Mouse (Mus musculus) G1E (cell line): ENCODE data around the gene Rbbp6. TPM values are rescaled to one million over a fixed set of nuclear protein-coding genes. Genes with fewer than 3 reads are reported as not detected.

Experiments
- ATAC-seq: 2 replicates; pipeline ENCODE4 v1.8.0; 2016; ENCODE audit warnings: mild to moderate bottlenecking; ENCODE audit not compliant: insufficient number of reproducible peaks, poor library complexity, low FRiP score, severe bottlenecking; ENCODE audit errors: extremely low read depth
- DNase-seq: peaks from one replicate; pipeline ENCODE4 v3.0.0; 2012; ENCODE audit warnings: low spot score
- H3K27me3 ChIP-seq: 2 replicates; pipeline ENCODE4 v1.6.1; 2012; ENCODE audit warnings: mild to moderate bottlenecking, low read length, inconsistent platforms; ENCODE audit not compliant: insufficient read depth
- H3K36me3 ChIP-seq: replicated peaks from 2 replicates; pipeline ENCODE3; 2012; ENCODE audit warnings: mild to moderate bottlenecking, inconsistent platforms
- H3K4me1 ChIP-seq: 2 replicates; pipeline ENCODE4 v1.6.1; 2012; ENCODE audit warnings: low read depth, low read length, inconsistent platforms, mixed read lengths; ENCODE audit not compliant: insufficient read depth
- H3K4me3 ChIP-seq: 2 replicates; pipeline ENCODE4 v1.5.1; 2012; ENCODE audit warnings: low read depth, mild to moderate bottlenecking, inconsistent platforms, low read length, moderate library complexity, mixed read lengths
- H3K9me3 ChIP-seq: replicated peaks from 2 replicates; pipeline ENCODE4 v1.6.1; 2012; ENCODE audit warnings: inconsistent platforms
- CTCF ChIP-seq: IDR thresholded peaks from 2 replicates; pipeline ENCODE4 v1.5.1; 2012; ENCODE audit warnings: low read depth, low read length, inconsistent platforms, mixed read lengths
- GATA1 ChIP-seq: IDR thresholded peaks from 2 replicates; pipeline ENCODE4 v1.6.1; 2012; ENCODE audit warnings: borderline replicate concordance, low read length, inconsistent platforms, mixed read lengths
- GATA2 ChIP-seq: IDR thresholded peaks from 2 replicates; pipeline ENCODE4 v1.6.1; 2012; ENCODE audit warnings: low read depth, low read length, inconsistent platforms, borderline replicate concordance
- POLR2AphosphoS5 ChIP-seq: IDR thresholded peaks from 2 replicates; pipeline ENCODE4 v1.6.1; 2012; ENCODE audit warnings: low read depth, low read length, inconsistent platforms; ENCODE audit not compliant: insufficient replicate concordance
- TAL1 ChIP-seq: conservative IDR thresholded peaks from 2 replicates; pipeline ENCODE4 v1.6.1; 2012; ENCODE audit warnings: low read depth, low read length, inconsistent platforms, mixed read lengths
- polyA plus RNA-seq: library from polyadenylated mRNA; stranded (reverse); fragments of >175 nt; gene quantifications from 2 replicates; pipeline ENCODE4 v1.2.3, GENCODE M21; 2012
- total RNA-seq, 2 experiments: library from RNA; stranded (forward) in 1 of 2; stranded (reverse) in 1 of 2; fragments of 200-1000 nt in 1 of 2; fragments of >200 nt in 1 of 2; fragmentation: Nextera tagmentation in 1 of 2; gene quantifications; 2 replicates each; pipeline ENCODE4 v1.2.3; 2014 to 2017

Gene Rbbp6
- total and polyA plus RNA-seq, 3 experiments = 48.2 to 311 (median 73.8) TPM

GRCm38 (mm10) chr7:123035314-123035713, 69.8 kb downstream of the Rbbp6 start:
- ATAC-seq = no peak
- no peaks in the 10 kb centered on the region for H3K4me1 ChIP-seq
- no peaks in the 10 kb centered on the region for H3K36me3 ChIP-seq
- peaks cover 15% of the 10 kb centered on the region for H3K27me3 ChIP-seq
- H3K9me3 ChIP-seq = no peaks in the 10 kb centered on the region
- H3K4me3 ChIP-seq = no peak overlapping the region
- no peak for DNase-seq
- TF ChIP-seq GATA1 (no peak), POLR2AphosphoS5 (no peak), CTCF (no peak), TAL1 (no peak), GATA2 (no peak)

GRCm38 (mm10) chr7:123039302-123039701, 73.8 kb downstream of the Rbbp6 start:
- no peak for ATAC-seq
- no peak for TF ChIP-seq GATA2
- TF ChIP-seq CTCF = peak; percentile 25; the same call in 1 of the 2 replicates
- TF ChIP-seq POLR2AphosphoS5 = no peak
- no peak for TF ChIP-seq TAL1

GRCm38 (mm10) chr7:123045146-123045545, 79.7 kb downstream of the Rbbp6 start:
- Histone ChIP-seq H3K9me3 (no peaks in the 10 kb centered on the region), H3K36me3 (no peaks in the 10 kb centered on the region), H3K4me1 (no peaks in the 10 kb centered on the region), H3K4me3 (no peak overlapping the region), H3K27me3 (peaks cover 8% of the 10 kb centered on the region)
- DNase-seq = no peak
- TF ChIP-seq GATA2 = no peak
- no peak for TF ChIP-seq TAL1
- no peak for TF ChIP-seq POLR2AphosphoS5
- ATAC-seq = no peak

More at GRCm38 (mm10) chr7:123039302-123039701, 73.8 kb downstream of the Rbbp6 start:
- Histone ChIP-seq H3K9me3 (no peaks in the 10 kb centered on the region), H3K4me1 (no peaks in the 10 kb centered on the region), H3K27me3 (peaks cover 8% of the 10 kb centered on the region), H3K4me3 (no peak overlapping the region), H3K36me3 (no peaks in the 10 kb centered on the region)
- no peak for DNase-seq

GRCm38 (mm10) chr7:123046473-123047091, 81.1 kb downstream of the Rbbp6 start:
- no peak for TF ChIP-seq TAL1
- no peak for TF ChIP-seq GATA1
- TF ChIP-seq POLR2AphosphoS5 = no peak
- no peak for TF ChIP-seq GATA2
- TF ChIP-seq CTCF = no peak
- DNase-seq (no peak), ATAC-seq (no peak)
- Histone ChIP-seq H3K4me3 (no peak overlapping the region), H3K36me3 (no peaks in the 10 kb centered on the region), H3K9me3 (no peaks in the 10 kb centered on the region), H3K4me1 (no peaks in the 10 kb centered on the region), H3K27me3 (peaks cover 11% of the 10 kb centered on the region)

Other genes starting within 250 kb of the Rbbp6 start
- 91.4 and 106 TPM in 2 replicates for gene Tnrc6a, start 158.2 kb downstream of the Rbbp6 start, total RNA-seq (2014; fragmentation: Nextera tagmentation)
- gene Tnrc6a, start 158.2 kb downstream of the Rbbp6 start, total RNA-seq (2017) = 41.2 and 52.0 TPM in 2 replicates
- gene Tnrc6a, start 158.2 kb downstream of the Rbbp6 start, polyA plus RNA-seq = 64.8 and 72.4 TPM in 2 replicates
- not detected in 2 replicates for gene Slc5a11, start 249.1 kb downstream of the Rbbp6 start, total RNA-seq (2014; fragmentation: Nextera tagmentation)
- not detected in 2 replicates for gene Slc5a11, start 249.1 kb downstream of the Rbbp6 start, total RNA-seq (2017)
- not detected in 2 replicates for gene Slc5a11, start 249.1 kb downstream of the Rbbp6 start, polyA plus RNA-seq